In the genomic region with DNA sequence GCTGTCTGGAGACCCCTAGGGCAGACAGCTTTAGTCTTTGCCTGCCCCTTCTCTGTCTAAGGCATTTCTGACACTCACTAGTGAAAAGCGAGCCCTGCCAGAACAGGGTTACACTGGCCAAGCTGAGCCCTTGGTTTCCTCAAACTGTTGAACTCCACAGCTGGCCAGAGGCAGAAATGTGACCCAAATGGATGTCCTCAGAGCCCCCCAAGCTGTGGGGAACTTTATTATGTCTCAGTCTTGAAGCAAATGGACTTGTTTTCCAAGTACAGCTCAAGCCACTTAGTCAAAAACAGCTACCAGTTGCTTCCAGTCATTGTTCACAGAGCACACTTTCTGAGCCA, we compare ENCODE assay signal across 12 mouse cellular contexts. TPM values are rescaled to one million over a fixed set of nuclear protein-coding genes. Genes with fewer than 3 reads are reported as not detected.
DNase-seq lines count a peak whose midpoint lies in the region; ATAC-seq and TF ChIP-seq lines count a peak whose summit lies in the region.
"Had no signal": no experiment of that assay in that cellular context is flagged by ENCODE, and none has a peak within 500 bp of the region (broad histone marks: within the 10 kb centered on the region; RNA-seq: fewer than 3 reads in every experiment).

No protein-coding gene starts in this region.

- no peaks in the 10 kb centered on the region for H3K36me3 ChIP-seq in liver, embryonic 13.5 days
- no peaks in the 10 kb centered on the region for H3K36me3 ChIP-seq in hindbrain, embryonic 13.5 days

- H3K4me2 ChIP-seq in liver, embryonic 13.5 days = peak overlapping the region; percentile 19; the same call in 1 of the 2 replicates
- no peak overlapping the region for H3K4me2 ChIP-seq in hindbrain, embryonic 13.5 days

- H3K27ac ChIP-seq in gastrocnemius, adult 2 months = peak overlapping the region; percentile 60
- H3K27ac ChIP-seq in liver, embryonic 13.5 days = no peak overlapping the region
- H3K27ac ChIP-seq in hindbrain, embryonic 13.5 days = no peak overlapping the region

- no peaks in the 10 kb centered on the region; the same call in 1 of the 2 replicates for H3K4me1 ChIP-seq in liver, embryonic 13.5 days (replicated peaks)
- H3K4me1 ChIP-seq in hindbrain, embryonic 13.5 days (replicated peaks) = peaks cover 21% of the 10 kb centered on the region

- DNase-seq in gastrocnemius, adult 2 months = no peak
- DNase-seq in gastrocnemius, postnatal 4 days (ENCODE audit: low spot score in 2 of 2) = no peak
- DNase-seq in liver, embryonic 13.5 days = no peak
- no peak for DNase-seq in liver
- DNase-seq in lung, postnatal 14 days = peak; percentile 10
- no peak for DNase-seq in urinary bladder, adult 2 months (ENCODE audit: low spot score)
- DNase-seq in left cerebral cortex, adult 11 months (ENCODE audit: low spot score) = no peak
- DNase-seq: B cell, adult 2 months; right cerebral cortex, postnatal 25 days had no signal

- ATAC-seq in liver, embryonic 13.5 days (ENCODE audit: low read depth) = no peak
- ATAC-seq in hindbrain, embryonic 13.5 days (ENCODE audit: low FRiP score) = no peak

- no peak for TF ChIP-seq CTCF in gastrocnemius, adult 2 months (IDR thresholded peaks at IDR 0.05)

- H3K9ac ChIP-seq in liver, embryonic 13.5 days = no peak overlapping the region
- peak overlapping the region; percentile 65; the same call in 1 of the 2 replicates for H3K9ac ChIP-seq in hindbrain, embryonic 13.5 days

- H3K27me3 ChIP-seq in liver, embryonic 13.5 days = peaks cover 27% of the 10 kb centered on the region
- H3K27me3 ChIP-seq in hindbrain, embryonic 13.5 days = peaks cover 26% of the 10 kb centered on the region

- intact Hi-C loops in gastrocnemius, adult 2 months (cut with DNase I) = no loop called here

- no peaks in the 10 kb centered on the region for H3K9me3 ChIP-seq in liver, embryonic 13.5 days (replicated peaks)
- no peaks in the 10 kb centered on the region for H3K9me3 ChIP-seq in hindbrain, embryonic 13.5 days

- WGBS in liver, embryonic 13.5 days (ENCODE audit: insufficient replicate concordance) = 42% methylated on average over 1 of the region's 1 CpGs
- WGBS in hindbrain, embryonic 13.5 days = 5% methylated on average over 1 of the region's 1 CpGs

- H3K4me3 ChIP-seq in gastrocnemius, adult 2 months = peak overlapping the region; percentile 66
- no peak overlapping the region for H3K4me3 ChIP-seq in liver, embryonic 13.5 days (replicated peaks)
- H3K4me3 ChIP-seq in hindbrain, embryonic 13.5 days = no peak overlapping the region
- H3K4me3 ChIP-seq: myocyte had no signal

RNA-seq across cellular contexts. Expression of gene Zfp423, which starts 16.0 kb away (rescaled TPM):
- total RNA-seq in gastrocnemius, adult 2 months (2021) = 10 to 100 TPM; 13.0 to 15.6 TPM
- total RNA-seq in gastrocnemius, postnatal 4 days (2021) = 10 to 100 TPM; 31.4 to 36.4 TPM
- polyA plus RNA-seq in liver, embryonic 13.5 days (2015; fragmentation: Nextera tagmentation; extraction: Ambion mirVana) = 0.49 and 0.69 TPM in 2 replicates
- polyA plus RNA-seq in hindbrain, embryonic 13.5 days (2015; fragmentation: Nextera tagmentation; extraction: Ambion mirVana) = 39.6 and 39.9 TPM in 2 replicates
- polyA plus RNA-seq in urinary bladder, adult 2 months (2012; rRNA removed) = 18.1 and 20.1 TPM in 2 replicates
- total RNA-seq: common myeloid progenitor, adult 5-6 weeks had no signal

Comparison
In these comparisons a context has a peak if more than half of its experiments do, and no peak if none do; other contexts are left out.
1. RNA of gene Zfp423, which starts 16.0 kb away (polyA plus RNA-seq): 39.6 to 39.9 TPM in hindbrain, embryonic 13.5 days and 18.1 to 20.1 TPM in urinary bladder, adult 2 months; 0.49 to 0.69 TPM in liver, embryonic 13.5 days; every median in the first group is over 10 times any median in the second.